Mouse (Mus musculus): ENCODE data around the gene Olfr1175-ps.

GRCm38 (mm10) chr2:88346392-88346791 lies 19.4 kb upstream of the Olfr1175-ps start, which contains the start of gene Olfr1177-ps:
- no peak for TF ChIP-seq CTCF (IDR thresholded peaks at IDR 0.05; ENCODE audit: low read depth, low read length)
- no peak for TF ChIP-seq POLR2A (IDR thresholded peaks at IDR 0.05; ENCODE audit: extremely low read depth, insufficient read depth, low read length)
